ENCODE assay signal across 15 mouse cellular contexts in genomic region chr2:173811850-173812249, GRCm38 (mm10).
DNase-seq lines count a peak whose midpoint lies in the region; ATAC-seq and TF ChIP-seq lines count a peak whose summit lies in the region.
"Had no signal": no experiment of that assay in that cellular context is flagged by ENCODE, and none has a peak within 500 bp of the region (broad histone marks: within the 10 kb centered on the region; RNA-seq: fewer than 3 reads in every experiment).

No protein-coding gene starts in this region.

- H3K36me3 ChIP-seq in intestine, postnatal 0 days (ENCODE audit: control insufficient read depth, insufficient read depth) = no peaks in the 10 kb centered on the region
- H3K36me3 ChIP-seq in intestine, embryonic 15.5 days = no peaks in the 10 kb centered on the region
- no peaks in the 10 kb centered on the region for H3K36me3 ChIP-seq in E14TG2a.4 (ENCODE audit: insufficient read depth, low read length)
- H3K36me3 ChIP-seq in hindbrain, embryonic 12.5 days = no peaks in the 10 kb centered on the region
- H3K36me3 ChIP-seq in hindbrain, embryonic 16.5 days (ENCODE audit: control insufficient read depth, insufficient read depth, low read length) = no peaks in the 10 kb centered on the region
- H3K36me3 ChIP-seq: embryonic facial prominence, embryonic 15.5 days; heart, embryonic 15.5 days; stomach, embryonic 15.5 days had no signal

- TF ChIP-seq CTCF in intestine, postnatal 0 days (IDR thresholded peaks at IDR 0.05; ENCODE audit: low read depth) = peak; percentile 63
- TF ChIP-seq CTCF in E14TG2a.4 (conservative IDR thresholded peaks at IDR 0.05; ENCODE audit: low read length) = peak; percentile 40

- DNase-seq in spleen, postnatal 4 days (ENCODE audit: low spot score in 2 of 2) = no peak
- DNase-seq: adrenal gland, postnatal 25 days; cerebellum, adult 8-10 months; lung, postnatal 14 days had no signal

- no peak for ATAC-seq in intestine, postnatal 0 days
- no peak for ATAC-seq in intestine, embryonic 15.5 days
- peak; percentile 75 for ATAC-seq in granulocyte monocyte progenitor cell, adult 5-6 weeks (replicated peaks; ENCODE audit: poor library complexity, severe bottlenecking)
- peak; percentile 41; the same call in 1 of the 2 replicates for ATAC-seq in megakaryocyte-erythroid progenitor cell, adult 5-6 weeks (replicated peaks; ENCODE audit: low FRiP score, low TSS enrichment, poor library complexity, severe bottlenecking)
- no peak for ATAC-seq in hindbrain, embryonic 12.5 days (ENCODE audit: low FRiP score)
- ATAC-seq in hindbrain, embryonic 16.5 days = no peak

- no peak overlapping the region for H3K9ac ChIP-seq in intestine, postnatal 0 days (ENCODE audit: low read depth, low read length)
- no peak overlapping the region for H3K9ac ChIP-seq in intestine, embryonic 15.5 days
- H3K9ac ChIP-seq in hindbrain, embryonic 12.5 days = no peak overlapping the region
- H3K9ac ChIP-seq in hindbrain, embryonic 16.5 days (ENCODE audit: low read depth, low read length) = no peak overlapping the region
- H3K9ac ChIP-seq: embryonic facial prominence, embryonic 15.5 days; heart, embryonic 15.5 days; stomach, embryonic 15.5 days had no signal

- no peaks in the 10 kb centered on the region for H3K4me1 ChIP-seq in intestine, postnatal 0 days (replicated peaks; ENCODE audit: control insufficient read depth, insufficient read depth, low read length)
- no peaks in the 10 kb centered on the region for H3K4me1 ChIP-seq in intestine, embryonic 15.5 days (replicated peaks)
- H3K4me1 ChIP-seq in E14TG2a.4 (replicated peaks; ENCODE audit: low read depth, low read length) = no peaks in the 10 kb centered on the region
- H3K4me1 ChIP-seq in hindbrain, embryonic 12.5 days = no peaks in the 10 kb centered on the region
- no peaks in the 10 kb centered on the region for H3K4me1 ChIP-seq in hindbrain, embryonic 16.5 days (ENCODE audit: control insufficient read depth, insufficient read depth, low read depth, low read length)
- H3K4me1 ChIP-seq: embryonic facial prominence, embryonic 15.5 days; heart, embryonic 15.5 days had no signal

- no peak overlapping the region for H3K4me3 ChIP-seq in intestine, postnatal 0 days (ENCODE audit: low read depth, low read length)
- no peak overlapping the region for H3K4me3 ChIP-seq in intestine, embryonic 15.5 days (replicated peaks)
- no peak overlapping the region for H3K4me3 ChIP-seq in E14TG2a.4 (replicated peaks; ENCODE audit: low read length)
- H3K4me3 ChIP-seq in hindbrain, embryonic 12.5 days = no peak overlapping the region
- H3K4me3 ChIP-seq in hindbrain, embryonic 16.5 days (ENCODE audit: low read length) = no peak overlapping the region
- H3K4me3 ChIP-seq: embryonic facial prominence, embryonic 15.5 days; heart, embryonic 15.5 days; myocyte; stomach, embryonic 15.5 days had no signal

- no peaks in the 10 kb centered on the region for H3K27me3 ChIP-seq in intestine, postnatal 0 days (replicated peaks; ENCODE audit: control insufficient read depth, insufficient read depth, low read length)
- H3K27me3 ChIP-seq in intestine, embryonic 15.5 days (replicated peaks) = no peaks in the 10 kb centered on the region
- H3K27me3 ChIP-seq in E14TG2a.4 (ENCODE audit: insufficient read depth, low read length) = no peaks in the 10 kb centered on the region
- H3K27me3 ChIP-seq in hindbrain, embryonic 12.5 days = no peaks in the 10 kb centered on the region
- no peaks in the 10 kb centered on the region for H3K27me3 ChIP-seq in hindbrain, embryonic 16.5 days (replicated peaks; ENCODE audit: control insufficient read depth, insufficient read depth, low read length)
- H3K27me3 ChIP-seq: embryonic facial prominence, embryonic 15.5 days; heart, embryonic 15.5 days; stomach, embryonic 15.5 days had no signal

- 78% methylated on average over 8 of the region's 8 CpGs for WGBS in intestine, postnatal 0 days
- 79% methylated on average over 8 of the region's 8 CpGs for WGBS in intestine, embryonic 15.5 days
- WGBS in hindbrain, embryonic 12.5 days = 68% methylated on average over 8 of the region's 8 CpGs
- 72% methylated on average over 8 of the region's 8 CpGs for WGBS in hindbrain, embryonic 16.5 days

- no peak overlapping the region for H3K27ac ChIP-seq in intestine, postnatal 0 days (ENCODE audit: low read depth, low read length)
- no peak overlapping the region for H3K27ac ChIP-seq in intestine, embryonic 15.5 days
- H3K27ac ChIP-seq in hindbrain, embryonic 12.5 days = no peak overlapping the region
- no peak overlapping the region for H3K27ac ChIP-seq in hindbrain, embryonic 16.5 days (ENCODE audit: low read depth, low read length)
- H3K27ac ChIP-seq: heart, embryonic 15.5 days; stomach, embryonic 15.5 days had no signal

- H3K4me2 ChIP-seq in intestine, postnatal 0 days (replicated peaks; ENCODE audit: low read depth) = no peak overlapping the region
- no peak overlapping the region for H3K4me2 ChIP-seq in intestine, embryonic 15.5 days (replicated peaks)
- no peak overlapping the region for H3K4me2 ChIP-seq in hindbrain, embryonic 12.5 days (replicated peaks)
- H3K4me2 ChIP-seq in hindbrain, embryonic 16.5 days (ENCODE audit: low read length) = no peak overlapping the region
- H3K4me2 ChIP-seq: embryonic facial prominence, embryonic 15.5 days; heart, embryonic 15.5 days; stomach, embryonic 15.5 days had no signal

- H3K9me3 ChIP-seq in intestine, postnatal 0 days (ENCODE audit: control insufficient read depth) = 0 out of 2 replicates have a peak, but pooled peaks cover 3% of the 10 kb centered on the region
- H3K9me3 ChIP-seq in intestine, embryonic 15.5 days = no peaks in the 10 kb centered on the region
- H3K9me3 ChIP-seq in E14TG2a.4 (ENCODE audit: low read length) = peaks cover 4% of the 10 kb centered on the region
- no peaks in the 10 kb centered on the region; the same call in 1 of the 2 replicates for H3K9me3 ChIP-seq in hindbrain, embryonic 12.5 days (replicated peaks)
- peaks cover 3% of the 10 kb centered on the region for H3K9me3 ChIP-seq in hindbrain, embryonic 16.5 days (ENCODE audit: control insufficient read depth, low read length)
- H3K9me3 ChIP-seq: heart, embryonic 15.5 days; stomach, embryonic 15.5 days had no signal

Comparison
In these comparisons a context has a peak if more than half of its experiments do, and no peak if none do; other contexts are left out.
1. ATAC-seq: peak in granulocyte monocyte progenitor cell, adult 5-6 weeks (single experiment) and megakaryocyte-erythroid progenitor cell, adult 5-6 weeks (single experiment); none in intestine, postnatal 0 days (single experiment), intestine, embryonic 15.5 days (single experiment), hindbrain, embryonic 12.5 days (single experiment) and hindbrain, embryonic 16.5 days (single experiment).